Mouse (Mus musculus) forebrain, embryonic 16.5 days (tissue): ENCODE measurements at regions not wholly inside any gene's neighbourhood (a gene's known extent, or its start where the extent isn't known, plus 50 kb on each side); places are given as distances from the start of the nearest gene placed in this dataset.

Source experiments
- ATAC-seq: fragments of 200-750 bp; cut with Nextera tagmentation; 2 replicates; pipeline ENCODE4 v1.8.0; 2017; ENCODE audit warnings: mild to moderate bottlenecking, moderate library complexity
- H3K27ac ChIP-seq: fragments of 300-500 bp; sonication (generic); 2 replicates; pipeline ENCODE4 v1.5.1; 2014; ENCODE audit warnings: low read length, control low read depth
- H3K27me3 ChIP-seq: fragments of 300-500 bp; sonication (generic); replicated peaks from 2 replicates; pipeline ENCODE4 v1.6.1; 2014; ENCODE audit warnings: low read length; ENCODE audit not compliant: control insufficient read depth, insufficient read depth
- H3K36me3 ChIP-seq: fragments of 300-500 bp; sonication (generic); 2 replicates; pipeline ENCODE4 v1.6.1; 2014; ENCODE audit not compliant: control insufficient read depth, insufficient read depth
- H3K4me1 ChIP-seq: fragments of 300-500 bp; sonication (generic); replicated peaks from 2 replicates; pipeline ENCODE4 v1.6.1; 2014; ENCODE audit warnings: low read length; ENCODE audit not compliant: control insufficient read depth, insufficient read depth
- H3K4me2 ChIP-seq: fragments of 300-500 bp; sonication (generic); 2 replicates; pipeline ENCODE4 v1.6.1; 2014; ENCODE audit warnings: mild to moderate bottlenecking, low read length, control low read depth
- H3K4me3 ChIP-seq: fragments of 300-500 bp; sonication (generic); replicated peaks from 2 replicates; pipeline ENCODE4 v1.5.1; 2014; ENCODE audit warnings: mild to moderate bottlenecking, low read length, control low read depth
- H3K9ac ChIP-seq: fragments of 300-500 bp; sonication (generic); replicated peaks from 2 replicates; pipeline ENCODE4 v1.6.1; 2014; ENCODE audit warnings: low read depth, low read length, control low read depth
- H3K9me3 ChIP-seq: fragments of 300-500 bp; sonication (generic); 2 replicates; pipeline ENCODE4 v1.6.1; 2016; ENCODE audit warnings: low read length; ENCODE audit not compliant: control insufficient read depth
- WGBS: fragments of 180-500 bp; shearing (Covaris S2); extraction: QIAGEN DNeasy Blood & Tissue Kit; methylation state at CpG from one replicate; pipeline ENCODE4 v1.1.7; 2014; 5-methylcytosine and 5-hydroxymethylcytosine counted together

DNA sequence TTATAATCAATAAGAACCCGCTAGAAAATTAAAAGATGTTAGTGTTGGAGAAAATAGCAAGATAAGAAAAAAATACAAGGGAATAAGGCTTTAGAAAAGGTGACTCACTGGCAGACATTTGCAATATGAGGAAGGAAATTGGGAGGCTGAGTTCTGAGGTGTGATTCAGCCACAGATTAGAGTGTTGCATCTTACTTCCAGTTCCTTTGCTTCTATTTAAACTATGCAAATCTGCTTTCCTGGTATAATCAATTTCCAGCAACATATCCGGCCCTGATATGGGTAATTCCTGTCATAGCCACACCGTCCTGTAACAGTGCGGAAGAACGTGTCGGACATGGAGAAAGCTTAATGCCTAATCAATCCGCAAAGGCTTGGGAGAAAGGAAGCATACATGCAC, 144.9 kb downstream of the Spry2 start:
- no peaks in the 10 kb centered on the region for H3K4me1 ChIP-seq
- WGBS = 91% methylated on average over 7 of the region's 7 CpGs
- no peak overlapping the region for H3K4me3 ChIP-seq

DNA sequence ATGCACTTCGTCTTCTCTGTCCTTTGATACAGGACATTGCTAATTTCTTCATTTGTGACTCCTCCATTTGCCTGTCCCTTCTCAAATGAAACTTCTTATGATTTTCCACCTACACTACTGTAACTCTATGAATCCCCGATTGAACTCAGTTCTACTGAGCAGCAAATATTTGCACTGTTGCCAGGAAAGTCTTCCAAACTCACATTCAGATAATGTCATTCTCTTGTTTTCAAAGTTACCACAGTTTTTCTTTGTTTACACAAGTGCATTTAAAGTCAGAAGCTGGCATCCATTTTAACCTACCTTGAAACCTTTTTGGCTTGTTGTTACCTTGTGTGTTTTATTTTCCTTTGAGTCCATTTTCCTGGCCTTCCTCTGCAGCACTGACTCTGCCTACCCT, 152.0 kb downstream of the Spry2 start:
- no peak for ATAC-seq
- H3K27ac ChIP-seq = no peak overlapping the region
- no peaks in the 10 kb centered on the region for H3K36me3 ChIP-seq
- no peaks in the 10 kb centered on the region for H3K27me3 ChIP-seq
- H3K9me3 ChIP-seq = no peaks in the 10 kb centered on the region
- H3K4me3 ChIP-seq = no peak overlapping the region
- no peaks in the 10 kb centered on the region for H3K4me1 ChIP-seq
- H3K9ac ChIP-seq = no peak overlapping the region
- WGBS = 92% methylated on average over 2 of the region's 2 CpGs
- H3K4me2 ChIP-seq = no peak overlapping the region

More for the DNA sequence above, 144.9 kb downstream of the Spry2 start:
- no peaks in the 10 kb centered on the region for H3K9me3 ChIP-seq
- ATAC-seq = no peak
- no peaks in the 10 kb centered on the region for H3K36me3 ChIP-seq
- H3K27ac ChIP-seq = no peak overlapping the region
- H3K27me3 ChIP-seq = no peaks in the 10 kb centered on the region
- H3K4me2 ChIP-seq = no peak overlapping the region
- no peak overlapping the region for H3K9ac ChIP-seq

DNA sequence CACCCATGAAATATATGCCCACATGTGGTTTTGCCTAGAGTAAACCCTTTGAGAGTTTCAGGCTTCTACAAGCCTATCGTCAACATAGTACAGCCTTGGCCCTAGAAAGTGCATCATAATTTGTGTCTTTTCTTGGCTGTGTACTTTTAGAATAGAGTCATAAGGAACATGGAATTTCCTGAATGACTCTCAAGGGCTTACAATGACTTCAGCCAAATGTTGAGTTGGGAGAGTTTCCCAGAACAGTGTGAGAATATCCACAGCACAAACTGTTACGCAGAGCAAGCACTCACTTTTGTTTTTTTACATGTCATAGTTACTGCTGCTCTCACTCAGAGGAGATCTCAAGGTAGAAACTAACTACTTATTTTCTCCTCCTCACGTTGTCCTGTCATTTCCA, 152.5 kb downstream of the Spry2 start:
- no peaks in the 10 kb centered on the region for H3K36me3 ChIP-seq
- no peaks in the 10 kb centered on the region for H3K9me3 ChIP-seq
- no peak overlapping the region for H3K9ac ChIP-seq
- no peak overlapping the region for H3K27ac ChIP-seq
- H3K4me2 ChIP-seq = no peak overlapping the region
- 70% methylated on average over 3 of the region's 3 CpGs for WGBS
- H3K4me1 ChIP-seq = no peaks in the 10 kb centered on the region
- H3K4me3 ChIP-seq = no peak overlapping the region
- ATAC-seq = no peak
- no peaks in the 10 kb centered on the region for H3K27me3 ChIP-seq

DNA sequence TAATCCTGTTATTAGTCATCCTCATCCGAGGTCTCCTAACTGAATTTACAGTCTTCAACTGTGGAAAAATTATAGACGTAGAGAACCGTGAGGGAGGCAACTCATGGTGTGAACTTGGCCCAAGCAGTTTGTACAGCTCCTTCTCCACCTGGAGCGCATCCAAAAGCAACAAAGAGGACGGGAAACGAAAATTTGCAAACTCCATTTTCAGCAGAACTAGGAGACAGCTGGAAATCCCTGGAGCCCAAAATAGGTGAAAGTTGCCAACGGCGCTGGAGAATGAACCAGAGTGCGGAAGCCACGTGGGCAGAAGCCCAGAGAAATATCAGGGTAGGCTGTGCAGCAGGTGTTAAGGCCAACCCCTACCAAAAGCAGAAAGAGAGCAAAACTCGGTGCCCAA, 155.7 kb downstream of the Spry2 start:
- H3K4me3 ChIP-seq = no peak overlapping the region
- no peak for ATAC-seq
- no peaks in the 10 kb centered on the region for H3K9me3 ChIP-seq
- H3K36me3 ChIP-seq = no peaks in the 10 kb centered on the region
- 58% methylated on average over 11 of the region's 11 CpGs for WGBS
- no peak overlapping the region for H3K9ac ChIP-seq
- H3K27me3 ChIP-seq = no peaks in the 10 kb centered on the region
- no peak overlapping the region for H3K4me2 ChIP-seq
- H3K4me1 ChIP-seq = no peaks in the 10 kb centered on the region
- H3K27ac ChIP-seq = no peak overlapping the region

DNA sequence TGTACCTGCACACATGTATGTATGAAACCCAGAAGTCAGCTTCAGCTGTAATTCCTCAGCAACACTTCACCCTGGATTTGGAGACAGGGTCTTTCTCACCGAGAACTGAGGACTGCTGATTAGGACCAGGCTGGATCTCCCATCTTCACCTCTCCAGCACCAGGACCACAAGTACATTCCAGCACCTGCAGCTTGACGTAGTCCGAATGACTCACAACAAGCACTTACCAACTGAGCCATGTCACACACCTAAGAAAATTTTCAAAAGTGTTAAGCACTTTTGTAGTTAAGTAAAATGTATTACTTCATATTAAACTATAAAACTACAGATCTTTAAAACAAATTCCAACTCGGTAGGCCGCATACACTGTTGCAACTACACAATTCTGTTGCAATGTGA, 158.1 kb downstream of the Spry2 start:
- H3K9ac ChIP-seq = no peak overlapping the region
- H3K27ac ChIP-seq = no peak overlapping the region
- H3K27me3 ChIP-seq = no peaks in the 10 kb centered on the region
- H3K4me2 ChIP-seq = no peak overlapping the region
- H3K4me1 ChIP-seq = peaks cover under 1% of the 10 kb centered on the region; the same call in 1 of the 2 replicates
- 89% methylated on average over 5 of the region's 5 CpGs for WGBS
- H3K9me3 ChIP-seq = no peaks in the 10 kb centered on the region
- H3K36me3 ChIP-seq = no peaks in the 10 kb centered on the region
- ATAC-seq = no peak
- no peak overlapping the region for H3K4me3 ChIP-seq

DNA sequence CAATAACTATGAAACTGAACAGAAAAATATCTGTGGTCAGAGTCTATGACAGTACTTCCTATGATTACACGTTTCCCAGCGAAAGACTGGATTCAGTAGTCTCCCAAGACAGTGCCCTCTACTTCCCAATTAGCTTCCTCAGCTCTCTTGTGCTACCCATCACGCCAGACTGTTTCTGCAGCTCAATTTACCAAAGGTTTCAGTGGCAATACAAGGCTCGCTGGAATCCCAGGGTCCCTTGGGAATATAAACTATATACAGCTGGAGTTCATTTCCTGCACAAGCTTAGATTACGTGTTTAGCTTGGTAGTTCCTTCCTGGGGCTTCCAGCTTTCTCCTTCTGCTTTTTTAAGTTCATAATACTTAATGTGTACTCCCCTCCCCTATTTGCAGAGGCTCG, 160.3 kb downstream of the Spry2 start:
- ATAC-seq = no peak
- no peak overlapping the region for H3K4me2 ChIP-seq
- no peaks in the 10 kb centered on the region for H3K27me3 ChIP-seq
- H3K4me3 ChIP-seq = no peak overlapping the region
- peaks cover 14% of the 10 kb centered on the region for H3K4me1 ChIP-seq
- H3K9ac ChIP-seq = no peak overlapping the region
- no peak overlapping the region for H3K27ac ChIP-seq
- no peaks in the 10 kb centered on the region for H3K9me3 ChIP-seq
- no peaks in the 10 kb centered on the region for H3K36me3 ChIP-seq
- 69% methylated on average over 6 of the region's 6 CpGs for WGBS

DNA sequence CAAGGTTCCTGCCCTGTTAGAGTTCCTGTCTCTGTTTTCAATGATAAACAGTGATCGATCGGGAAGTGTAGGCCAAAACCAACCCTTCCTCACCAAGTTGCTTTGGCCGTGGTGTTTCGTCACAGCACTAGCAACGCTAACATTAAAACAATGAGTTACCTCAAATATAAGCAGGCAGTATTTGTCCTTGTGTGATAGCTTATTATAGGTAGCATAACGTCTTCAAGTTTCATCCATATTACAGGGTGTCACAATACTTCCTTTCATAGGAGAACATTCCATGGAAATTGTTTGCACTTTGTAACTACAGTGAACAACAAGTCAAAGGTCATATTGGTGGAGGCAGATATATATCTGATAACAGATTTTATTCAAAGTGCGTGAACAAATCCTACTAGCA, 162.3 kb downstream of the Spry2 start:
- H3K27ac ChIP-seq = no peak overlapping the region
- H3K9ac ChIP-seq = no peak overlapping the region
- no peaks in the 10 kb centered on the region for H3K36me3 ChIP-seq
- no peak overlapping the region for H3K4me2 ChIP-seq
- no peaks in the 10 kb centered on the region for H3K9me3 ChIP-seq
- WGBS = 88% methylated on average over 7 of the region's 7 CpGs
- ATAC-seq = no peak
- H3K27me3 ChIP-seq = no peaks in the 10 kb centered on the region
- H3K4me3 ChIP-seq = no peak overlapping the region
- peaks cover 22% of the 10 kb centered on the region for H3K4me1 ChIP-seq

DNA sequence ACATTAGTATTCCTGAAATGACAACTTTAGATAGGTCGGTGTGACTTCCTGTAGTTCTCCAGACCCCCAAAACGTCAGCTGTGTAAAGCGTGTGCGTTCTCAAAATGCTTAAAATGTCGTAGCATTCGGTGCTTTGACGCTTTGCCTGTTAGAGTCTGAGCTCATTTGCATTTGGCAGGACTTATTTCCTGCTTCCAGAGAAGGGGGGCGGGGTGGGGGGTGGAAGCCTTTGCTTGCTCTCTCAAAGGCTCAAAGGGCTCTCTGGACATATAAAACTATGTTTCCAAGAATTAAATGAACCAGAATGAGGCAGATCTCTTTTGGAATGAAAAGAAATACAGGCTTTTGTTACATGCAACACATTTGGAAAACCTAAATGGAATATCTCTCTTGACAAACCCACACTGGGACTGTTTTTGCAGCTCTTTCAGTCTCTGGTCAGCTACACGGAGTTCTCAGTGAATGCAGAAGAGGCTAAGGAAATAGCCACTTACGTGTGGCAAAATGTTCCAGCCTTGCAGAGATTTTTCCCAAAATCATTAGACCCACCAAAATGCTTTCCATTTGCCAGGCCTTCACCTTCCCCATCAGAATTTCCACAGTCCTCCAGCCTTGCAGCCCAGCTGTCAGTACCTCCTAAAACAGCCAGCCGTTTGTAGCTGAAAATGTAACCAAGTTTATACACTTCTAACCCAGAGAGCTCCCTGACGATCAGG, 163.4 kb downstream of the Spry2 start:
- Histone ChIP-seq H3K4me1 (peaks cover 22% of the 10 kb centered on the region), H3K4me2 (peak overlapping the region; percentile 49), H3K4me3 (peak overlapping the region; percentile 28), H3K27ac (peak overlapping the region; percentile 49), H3K27me3 (no peaks in the 10 kb centered on the region), H3K9ac (no peak overlapping the region), H3K36me3 (no peaks in the 10 kb centered on the region), H3K9me3 (no peaks in the 10 kb centered on the region)
- 2% methylated on average over 12 of the region's 12 CpGs for WGBS
- peak; percentile 54 for ATAC-seq

DNA sequence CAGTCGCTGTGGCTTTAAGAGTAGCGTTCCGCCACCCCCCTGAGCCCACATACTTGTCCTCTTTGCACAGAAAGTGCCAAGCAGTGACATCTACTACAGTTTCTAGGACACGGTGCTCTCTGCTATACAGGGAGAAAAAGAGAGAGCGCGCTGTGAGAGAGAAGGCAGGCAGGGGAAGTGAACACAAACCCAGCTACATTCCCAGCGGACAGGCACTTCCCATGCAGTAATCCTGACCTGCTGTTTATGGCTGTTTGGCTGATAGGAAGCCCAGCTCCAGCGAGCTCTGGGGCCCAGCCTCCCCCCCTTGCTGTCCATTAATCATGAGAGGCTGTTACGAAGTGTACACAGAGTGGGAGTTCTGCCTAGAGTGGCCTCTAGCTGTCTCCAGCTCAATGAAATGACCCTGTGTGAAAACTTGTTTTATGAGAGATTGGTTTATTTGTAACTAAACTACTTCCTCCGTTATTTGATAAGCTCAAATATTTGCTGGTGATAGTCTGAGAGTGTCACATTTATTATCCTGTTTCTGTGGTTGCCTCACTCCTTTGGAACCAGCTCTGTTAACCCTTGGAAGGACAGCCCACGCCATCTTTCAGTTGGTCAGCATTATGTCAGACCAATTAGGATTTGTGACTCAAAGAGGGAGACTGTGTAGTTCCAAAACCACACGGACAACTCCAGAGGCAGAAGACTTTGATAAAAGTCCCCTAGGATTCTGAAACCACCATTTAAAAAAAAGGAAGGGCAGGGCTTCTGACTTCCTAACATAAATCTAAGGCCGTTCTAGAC, 164.2 kb downstream of the Spry2 start:
- peak; percentile 84 for ATAC-seq
- under 1% methylated on average over 13 of the region's 13 CpGs for WGBS
- peak overlapping the region; percentile 40 for H3K9ac ChIP-seq
- peak overlapping the region; percentile 28 for H3K4me3 ChIP-seq
- peak overlapping the region; percentile 49 for H3K4me2 ChIP-seq
- H3K4me1 ChIP-seq = peaks cover 22% of the 10 kb centered on the region
- H3K27me3 ChIP-seq = no peaks in the 10 kb centered on the region
- no peaks in the 10 kb centered on the region for H3K36me3 ChIP-seq
- H3K9me3 ChIP-seq = no peaks in the 10 kb centered on the region
- peak overlapping the region; percentile 46 for H3K27ac ChIP-seq
